Mouse (Mus musculus) T-helper 1 cell (primary cell): ENCODE data around the gene Ppp6r2.

Source experiments
- in situ Hi-C: fragments of 300-600 bp; cut with MboI, MseI; formaldehyde crosslinking; loops from one replicate; pipeline ENCODE4 v1.15.1; 2025; ENCODE audit warnings: high pct_unique_total_duplicates

Gene Ppp6r2

GRCm38 (mm10) chr15:89181561-89182270 is 29.6 kb upstream of the Ppp6r2 start:
- in situ Hi-C loops = no loop called here

DNA sequence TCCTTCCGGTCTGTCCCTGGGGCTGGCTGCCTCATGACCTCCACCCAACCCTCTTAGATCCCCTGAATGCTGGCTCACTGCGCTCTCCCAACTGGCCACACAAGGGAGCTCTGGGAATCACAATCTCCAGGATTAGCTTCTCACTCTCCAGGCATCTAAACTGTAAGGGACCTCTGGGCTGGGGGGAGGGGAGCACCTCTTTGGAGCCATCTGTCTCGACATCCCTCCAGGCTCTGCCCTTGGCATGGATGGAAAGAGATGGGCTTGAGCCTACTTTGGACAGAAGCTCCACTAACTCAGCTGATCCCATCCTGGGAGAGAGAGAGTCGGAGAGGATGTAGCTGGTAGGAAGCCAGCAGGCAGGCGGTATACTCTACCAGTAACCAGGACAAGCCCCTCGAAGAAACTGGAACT is 29.0 kb upstream of the Ppp6r2 start:
- in situ Hi-C loops = no loop called here

DNA sequence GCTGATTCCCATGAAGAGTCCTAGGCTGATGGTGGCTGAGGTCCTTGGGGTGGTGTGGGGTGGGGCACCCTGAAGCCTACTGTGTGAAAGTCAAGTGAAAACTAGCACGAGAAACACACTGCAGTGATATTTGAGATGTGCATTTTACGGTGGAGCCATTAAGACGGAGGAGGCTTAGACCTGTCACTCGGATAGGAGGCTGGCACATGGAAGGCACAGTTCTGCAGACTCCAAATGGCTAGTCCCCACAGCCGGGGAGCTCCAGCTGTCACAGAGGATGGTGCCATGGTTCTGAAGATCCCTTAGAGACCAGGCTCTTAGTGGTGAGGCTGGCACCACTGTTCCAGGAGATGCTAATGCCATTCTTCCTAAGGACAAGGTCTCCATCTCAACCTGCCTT is 28.5 kb upstream of the Ppp6r2 start:
- in situ Hi-C loops = no loop called here

DNA sequence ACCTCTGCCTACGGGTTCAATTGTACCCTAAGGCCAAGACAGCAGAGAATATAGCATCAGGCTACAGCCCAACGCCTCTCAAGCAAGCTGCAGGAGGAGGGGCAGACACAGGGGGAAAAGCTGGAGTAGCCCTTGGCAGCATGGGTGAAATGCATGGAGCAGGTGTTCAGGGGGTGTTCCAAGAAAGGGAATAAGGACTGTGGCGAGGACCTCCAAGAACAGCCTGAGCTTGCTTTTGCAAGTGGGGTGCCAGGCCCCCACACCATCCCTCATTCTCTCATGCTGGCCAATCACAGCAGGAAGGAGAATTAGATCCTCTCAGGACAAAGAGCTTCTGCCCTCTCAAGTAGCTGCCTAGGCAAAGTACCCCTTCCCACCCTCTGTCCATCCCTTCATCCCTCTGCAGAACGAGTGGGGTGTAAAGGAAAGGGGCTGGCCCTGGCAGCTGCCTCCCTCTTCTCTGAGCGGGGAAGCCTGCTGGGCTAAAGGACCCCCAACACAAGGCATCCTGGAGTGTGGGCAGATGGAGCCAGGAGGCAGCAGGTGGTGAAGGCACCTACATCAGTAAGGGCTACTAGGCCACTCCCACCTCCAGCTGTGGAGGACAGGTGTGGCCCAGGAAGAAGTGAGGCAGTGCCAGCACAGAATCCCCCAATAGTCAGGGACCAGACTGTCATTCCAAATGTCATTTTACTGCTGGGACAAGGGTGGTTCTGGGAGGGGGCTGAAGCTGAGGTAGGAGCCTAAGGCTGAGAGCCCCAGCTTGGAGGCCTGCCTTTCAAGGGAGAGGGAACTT is 27.0 kb upstream of the Ppp6r2 start:
- in situ Hi-C loops = no loop called here

DNA sequence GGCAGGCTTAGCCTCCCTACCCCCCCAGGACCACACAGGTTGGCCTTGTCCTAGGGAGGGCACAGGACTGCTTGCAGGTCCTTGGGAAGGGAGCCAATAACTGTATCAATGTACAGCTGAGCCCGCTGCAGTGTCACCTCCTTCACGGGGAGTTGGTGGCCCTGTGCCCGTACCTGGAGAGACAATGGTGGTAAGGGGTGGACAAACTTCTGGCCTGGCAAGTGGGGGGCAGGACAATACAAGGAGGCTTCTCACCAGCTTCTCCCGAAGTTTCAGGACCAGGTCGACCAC is 26.5 kb upstream of the Ppp6r2 start:
- in situ Hi-C loops = no loop called here

DNA sequence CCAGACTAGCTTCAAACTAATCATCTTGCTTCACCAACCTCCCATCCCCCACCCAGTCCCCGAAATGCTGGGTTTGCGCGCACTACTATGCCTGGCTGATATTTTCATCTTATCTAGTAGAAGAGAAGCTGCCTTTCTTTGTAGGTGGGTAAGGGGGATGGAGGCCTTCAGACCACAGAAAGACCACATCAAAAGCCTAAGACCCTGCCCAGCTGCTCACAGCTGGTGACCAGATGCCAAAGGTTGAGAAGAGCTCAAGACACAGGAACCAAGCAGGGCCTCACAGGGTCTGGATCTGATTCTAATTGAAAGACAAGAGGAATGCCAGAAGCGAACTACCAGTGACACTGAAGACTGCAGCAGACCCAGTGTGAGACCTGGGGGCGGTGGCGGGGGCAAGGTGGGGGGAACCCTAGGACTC is 16.1 kb upstream of the Ppp6r2 start:
- in situ Hi-C loops = no loop called here

DNA sequence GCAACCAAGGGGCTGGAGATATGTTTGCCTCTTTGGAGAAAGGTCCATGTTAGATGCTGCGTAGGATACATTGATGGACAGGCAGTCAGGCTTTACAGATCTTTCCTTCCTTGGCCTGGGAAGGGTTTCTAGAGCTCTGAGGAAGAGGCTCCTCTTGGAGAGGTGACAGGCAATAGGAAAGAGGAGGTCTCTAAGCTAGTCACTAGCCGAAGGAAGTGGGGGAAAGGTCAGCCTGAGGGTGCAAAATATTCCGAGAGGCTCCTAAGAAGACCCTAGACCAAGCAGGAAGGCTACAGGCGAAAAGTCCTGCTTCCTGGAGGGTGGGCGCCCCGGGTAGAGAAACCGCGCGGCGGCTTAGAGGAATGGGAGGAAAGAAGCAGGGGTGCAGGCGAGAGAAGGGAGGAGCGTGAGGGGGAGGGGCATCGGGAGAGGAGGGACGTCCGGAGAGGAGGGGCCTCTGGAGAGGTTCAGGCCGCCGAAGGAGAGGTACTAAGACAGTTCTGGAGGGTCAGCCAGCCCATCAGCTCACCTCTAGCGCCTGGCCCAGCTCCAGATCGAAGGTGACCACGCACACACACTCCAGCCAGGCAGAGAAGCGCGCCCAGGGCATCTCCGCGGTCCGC is 15.6 kb upstream of the Ppp6r2 start:
- in situ Hi-C loops = no loop called here

DNA sequence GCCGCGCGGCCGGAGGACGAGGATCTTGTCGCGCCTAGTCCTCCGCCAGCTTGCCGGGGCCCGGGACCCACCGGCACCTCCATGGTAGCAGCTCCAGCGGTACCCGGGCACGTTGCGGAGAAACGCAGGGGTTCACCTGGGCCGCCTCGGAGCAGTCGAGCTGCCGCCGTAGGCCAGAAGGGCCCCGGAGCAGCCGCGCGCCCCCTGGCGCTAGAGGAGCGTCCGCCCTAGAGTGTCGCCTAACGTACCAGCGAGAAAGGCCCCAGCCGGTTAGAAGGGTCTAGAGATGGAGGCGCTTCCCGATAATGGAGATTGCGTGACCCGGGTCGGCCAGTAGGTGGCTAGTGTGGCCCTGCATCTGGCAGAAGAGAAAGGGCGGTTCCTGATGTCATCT is 15.0 kb upstream of the Ppp6r2 start, which contains the start of gene Dennd6b:
Dennd6b (minus strand) TSS at position 184 of the 394 bp plus-strand sequence.
- in situ Hi-C loops = no loop called here

- in situ Hi-C loops = no loop called here
Measured at GRCm38 (mm10) chr15:89197056-89197455, 14.3 kb upstream of the Ppp6r2 start.

- in situ Hi-C loops = no loop called here
Measured at GRCm38 (mm10) chr15:89207457-89207856, 3.9 kb upstream of the Ppp6r2 start.

DNA sequence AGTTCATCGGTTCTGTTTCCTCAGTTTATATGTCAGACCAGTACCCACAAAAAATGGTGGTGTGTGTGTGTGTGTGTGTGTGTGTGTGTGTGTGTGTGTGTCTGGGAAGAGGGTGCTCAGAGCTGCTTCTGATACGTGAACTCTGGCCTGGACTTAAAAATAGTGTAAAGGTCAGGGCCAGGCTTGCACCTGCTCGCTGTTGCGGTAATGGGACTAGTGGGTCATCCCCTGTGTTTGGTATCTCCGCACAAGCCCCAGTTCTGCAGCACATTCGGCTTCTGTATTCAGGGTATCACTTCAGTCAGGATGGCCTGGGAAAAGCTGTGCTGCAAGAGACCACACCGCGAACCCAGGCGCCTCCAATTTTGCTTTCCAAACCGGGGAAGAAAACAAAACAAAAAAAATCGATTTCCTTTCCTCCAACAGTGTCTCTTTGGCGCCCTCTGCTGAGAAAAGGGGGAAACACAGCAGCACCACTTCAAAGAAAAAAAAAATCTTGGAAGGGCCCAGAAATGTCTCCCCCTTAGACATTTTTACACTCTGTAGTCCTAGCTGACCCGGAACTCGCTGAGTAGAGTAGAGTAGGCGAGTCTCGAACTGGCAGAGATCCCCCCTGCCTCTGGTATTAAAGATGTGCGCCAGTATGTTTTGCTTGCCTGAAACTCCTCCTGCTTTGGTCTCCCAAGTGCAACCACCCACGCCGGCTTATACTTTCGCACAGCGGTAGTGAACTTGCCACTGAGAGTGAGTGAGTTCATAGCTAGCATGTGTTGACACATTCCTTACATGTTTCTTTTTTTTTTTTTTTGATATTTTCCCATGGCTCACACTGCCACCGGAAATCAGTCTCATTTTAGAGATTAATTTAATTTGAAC is 1.2 kb upstream of the Ppp6r2 start:
- in situ Hi-C loops = no loop called here

- in situ Hi-C loops = no loop called here
Measured at GRCm38 (mm10) chr15:89211716-89212461, 536 bp downstream of the Ppp6r2 start.

- in situ Hi-C loops = no loop called here
Measured at GRCm38 (mm10) chr15:89212495-89212894, 1.1 kb downstream of the Ppp6r2 start.

DNA sequence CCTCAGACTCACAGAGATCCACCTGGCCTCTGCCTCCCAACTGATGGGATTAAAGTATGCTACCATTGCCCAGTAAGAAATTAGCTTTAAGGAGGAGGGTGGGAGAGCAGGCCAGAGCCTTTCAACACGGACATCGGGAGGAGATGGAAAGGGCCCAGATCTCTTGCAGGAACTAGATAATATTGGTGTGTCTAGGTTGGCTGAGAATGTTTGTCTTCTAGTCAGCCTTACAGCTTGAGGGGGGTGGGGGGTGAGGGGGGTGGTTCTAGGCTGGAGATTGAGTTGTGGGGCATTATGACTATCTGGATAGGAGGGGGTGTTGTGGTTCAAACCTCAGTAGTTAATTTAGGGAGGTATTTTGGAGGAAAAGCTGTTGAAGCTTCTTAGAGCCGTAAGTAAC is 2.2 kb downstream of the Ppp6r2 start:
- in situ Hi-C loops = no loop called here

DNA sequence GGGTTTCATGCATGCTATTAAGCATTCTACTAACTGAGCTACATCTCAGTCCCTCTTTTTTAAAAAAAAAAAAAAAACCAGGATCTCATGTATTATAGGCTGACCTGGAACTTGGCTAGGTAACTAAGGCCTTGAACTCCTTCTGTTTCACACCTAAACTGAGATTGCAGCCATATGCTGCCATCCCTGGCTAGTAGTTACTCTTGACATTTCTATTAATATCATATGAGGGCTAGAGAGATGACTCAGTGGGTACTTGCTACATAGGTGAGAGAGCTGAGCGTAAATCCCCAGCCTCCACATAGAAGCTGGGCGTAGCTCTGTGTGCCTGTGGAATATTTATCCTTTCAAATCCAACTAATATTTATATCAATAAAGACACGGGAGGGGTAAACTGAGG is 3.6 kb downstream of the Ppp6r2 start:
- in situ Hi-C loops = no loop called here

- in situ Hi-C loops = no loop called here
Measured at GRCm38 (mm10) chr15:89215611-89216233, 4.4 kb downstream of the Ppp6r2 start.

DNA sequence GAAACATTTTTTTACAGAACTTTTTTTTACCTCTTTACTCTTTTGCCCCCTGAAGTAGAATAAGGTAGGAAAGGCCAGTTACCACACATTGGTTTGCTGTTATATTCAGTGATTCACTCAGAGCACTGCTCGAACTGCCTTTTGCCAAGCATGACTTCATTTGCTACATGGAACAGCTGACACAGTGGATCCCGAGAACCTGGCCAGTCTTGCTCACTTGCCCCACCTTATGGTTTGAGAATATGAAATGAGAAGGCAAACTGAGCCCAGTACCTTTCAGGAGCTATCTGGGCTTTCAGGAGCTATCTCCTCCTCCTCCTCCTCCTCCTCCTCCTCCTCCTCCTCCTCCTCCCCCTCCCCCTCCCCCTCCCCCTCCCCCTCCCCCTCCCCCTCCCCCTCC is 22.2 kb downstream of the Ppp6r2 start:
- in situ Hi-C loops = no loop called here

DNA sequence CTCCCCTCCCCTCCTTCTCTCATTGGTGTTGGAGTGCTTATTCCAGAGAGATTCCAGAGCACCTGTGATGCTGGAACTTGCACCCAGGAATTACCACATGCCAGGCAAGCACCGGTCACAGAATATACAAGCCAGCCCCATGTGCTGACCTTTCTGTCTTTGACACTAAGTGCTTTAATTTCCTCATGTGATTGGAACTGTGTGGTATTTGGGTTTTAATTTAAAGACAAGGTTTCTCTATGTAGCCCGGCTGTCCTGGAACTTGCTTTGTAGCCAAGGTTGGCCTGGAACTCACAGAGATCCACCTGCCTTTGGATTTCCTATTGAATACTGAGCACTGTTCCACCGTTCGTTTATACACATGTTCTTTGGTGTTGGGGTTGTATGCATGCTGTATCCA is 22.7 kb downstream of the Ppp6r2 start:
- in situ Hi-C loops = no loop called here

- in situ Hi-C loops = no loop called here
Measured at GRCm38 (mm10) chr15:89239751-89240392, 28.5 kb downstream of the Ppp6r2 start.

DNA sequence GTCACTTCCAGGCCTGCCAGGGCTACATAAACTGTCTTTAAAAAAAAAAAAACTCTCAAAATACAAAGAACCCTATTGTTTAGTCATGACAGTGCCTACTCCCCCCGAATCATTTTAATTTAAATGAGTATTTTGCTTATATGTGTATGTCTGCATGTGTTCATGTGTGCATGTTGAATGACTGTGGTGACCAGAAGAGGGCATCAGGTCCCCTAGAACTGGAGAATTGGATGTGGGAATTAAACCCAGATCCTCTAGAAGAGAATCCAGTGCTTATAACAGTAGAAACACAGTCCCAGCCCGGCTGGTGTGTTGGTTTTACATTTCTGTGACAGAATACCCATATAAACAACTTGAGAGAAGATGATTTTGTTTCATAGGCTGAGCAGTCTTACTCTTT is 29.7 kb downstream of the Ppp6r2 start:
- in situ Hi-C loops = no loop called here
